Mouse (Mus musculus): Measurements from ENCODE around the gene Fbrs. TPM values are rescaled to one million over a fixed set of nuclear protein-coding genes. Genes with fewer than 3 reads are reported as not detected.

Fbrs gene
- polyA plus RNA-seq, 1 experiment from 2014 or later = 8.9 TPM

DNA sequence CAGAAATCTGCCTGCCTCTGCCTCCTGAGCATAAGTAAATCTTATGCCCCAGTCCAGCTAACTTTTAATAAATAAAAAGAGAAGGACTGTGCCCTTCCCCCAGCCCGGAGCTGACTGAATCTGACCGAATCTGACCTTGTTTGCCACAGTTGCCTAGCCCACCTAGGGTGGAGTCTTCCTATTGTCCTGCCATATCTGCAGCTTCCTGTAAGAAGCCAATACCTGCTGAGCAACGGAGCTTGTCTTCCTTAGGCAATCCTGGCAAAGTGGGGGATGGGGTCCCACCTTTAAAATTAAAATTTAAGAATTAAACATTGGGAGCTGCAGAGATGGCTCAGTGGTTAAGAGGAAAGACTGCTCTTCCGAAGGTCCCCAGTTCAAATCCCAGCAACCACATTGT lies 12.4 kb upstream of the Fbrs start:
- H3K4me2 ChIP-seq (replicated peaks) = no peak overlapping the region
- H3K27ac ChIP-seq = no peak overlapping the region
- H3K9me3 ChIP-seq = no peaks in the 10 kb centered on the region
- H3K9ac ChIP-seq = no peak overlapping the region
- no peaks in the 10 kb centered on the region for H3K27me3 ChIP-seq (replicated peaks)
- 0 out of 2 replicates have a peak, but pooled peaks cover 7% of the 10 kb centered on the region for H3K4me1 ChIP-seq (replicated peaks)
- H3K4me3 ChIP-seq (replicated peaks) = no peak overlapping the region
- 0 out of 2 replicates have a peak, but pooled peaks cover 6% of the 10 kb centered on the region for H3K36me3 ChIP-seq
- WGBS = 95% methylated on average over 4 of the region's 4 CpGs
- no peak for ATAC-seq

DNA sequence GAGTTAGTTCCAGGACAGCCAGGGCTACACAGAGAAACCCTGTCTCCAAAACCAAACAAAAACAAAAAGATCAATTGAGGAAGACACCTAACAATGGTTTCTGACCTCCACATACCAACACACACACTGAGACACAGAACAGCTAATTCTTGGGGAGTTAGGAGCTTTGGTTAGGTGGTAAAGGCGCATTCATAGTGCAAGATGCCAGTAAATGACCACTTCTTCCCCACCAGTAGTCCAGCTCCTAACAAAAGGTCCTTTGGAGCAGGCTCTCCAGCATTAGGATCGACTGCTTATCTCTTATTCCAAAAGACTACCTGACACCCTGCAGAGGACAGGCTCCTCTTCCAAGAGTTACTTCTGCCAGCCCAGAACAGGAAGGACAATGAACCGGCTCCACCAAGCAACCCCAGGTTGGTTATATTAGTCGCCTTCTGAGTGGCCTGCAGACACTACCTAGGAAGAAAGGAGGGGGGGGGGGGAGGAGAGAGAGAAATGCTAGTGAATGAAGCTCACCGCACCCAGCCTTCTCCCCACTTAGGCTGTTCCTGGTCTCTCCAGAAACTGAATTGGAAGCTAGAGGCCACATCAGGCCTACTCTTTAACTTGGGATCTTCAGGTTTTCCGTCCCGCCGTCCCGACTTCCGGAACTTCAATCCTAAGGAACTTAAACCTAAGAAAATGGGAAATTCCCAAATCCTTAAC lies 8.8 kb upstream of the Fbrs start:
- peak; percentile 37 for ATAC-seq
- Histone ChIP-seq H3K27ac (peak overlapping the region; percentile 99), H3K4me1 (replicated peaks) (0 out of 2 replicates have a peak, but pooled peaks cover 7% of the 10 kb centered on the region), H3K4me2 (replicated peaks) (peak overlapping the region; percentile 89), H3K27me3 (replicated peaks) (no peaks in the 10 kb centered on the region), H3K4me3 (replicated peaks) (peak overlapping the region; percentile 84), H3K9ac (peak overlapping the region; percentile 89), H3K9me3 (no peaks in the 10 kb centered on the region), H3K36me3 (peaks cover 22% of the 10 kb centered on the region)
- 8% methylated on average over 10 of the region's 10 CpGs for WGBS

DNA sequence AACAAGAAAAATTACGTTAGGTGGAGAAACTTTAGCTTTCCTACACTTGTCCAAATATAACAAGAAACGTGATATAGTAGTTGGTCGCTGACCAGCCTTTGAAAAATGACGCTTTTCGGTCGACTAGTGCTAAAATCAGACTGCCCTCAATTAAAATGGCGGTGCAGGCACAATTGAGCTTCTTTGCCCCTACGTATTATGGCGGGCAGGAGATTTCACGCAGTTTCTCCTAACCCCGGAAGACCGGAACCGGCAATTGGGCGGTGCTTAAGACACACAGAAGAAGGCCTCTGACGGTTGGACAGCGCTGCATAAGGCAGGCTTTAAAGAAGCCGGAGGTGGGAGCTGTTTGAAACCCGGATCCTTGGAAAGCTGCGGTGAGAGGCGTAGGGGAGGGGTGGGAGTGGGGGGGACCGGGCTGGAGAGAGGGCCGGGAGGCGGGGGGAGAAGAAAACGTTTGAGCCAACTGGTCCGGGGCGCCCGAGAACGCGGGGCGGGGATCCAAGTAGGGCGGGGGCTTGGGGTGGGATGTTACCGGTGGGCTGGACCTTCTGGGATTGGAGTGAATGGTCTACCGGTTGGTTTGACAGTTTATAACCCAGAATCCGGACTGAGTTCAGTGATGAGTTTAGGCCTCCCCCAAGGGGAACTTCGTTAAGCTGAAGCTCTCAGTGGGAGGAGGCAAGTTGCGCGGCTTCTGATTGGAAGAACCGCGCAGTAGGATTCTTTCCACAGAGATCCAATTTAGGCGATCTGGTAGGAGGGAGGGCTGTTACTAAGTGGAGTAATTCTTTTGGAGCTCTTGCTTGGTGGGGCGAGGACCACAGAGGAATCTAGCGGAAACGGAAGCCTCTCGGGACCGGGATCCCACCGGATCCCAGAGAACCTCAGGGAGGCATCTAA lies 8.0 kb upstream of the Fbrs start:
- no peaks in the 10 kb centered on the region for H3K9me3 ChIP-seq
- H3K27ac ChIP-seq = peak overlapping the region; percentile 99
- H3K4me1 ChIP-seq (replicated peaks) = 0 out of 2 replicates have a peak, but pooled peaks cover 7% of the 10 kb centered on the region
- H3K27me3 ChIP-seq (replicated peaks) = no peaks in the 10 kb centered on the region
- ATAC-seq = peak; percentile 94
- peaks cover 30% of the 10 kb centered on the region for H3K36me3 ChIP-seq
- H3K9ac ChIP-seq = peak overlapping the region; percentile 89
- peak overlapping the region; percentile 89 for H3K4me2 ChIP-seq (replicated peaks)
- WGBS = under 1% methylated on average over 46 of the region's 46 CpGs
- H3K4me3 ChIP-seq (replicated peaks) = peak overlapping the region; percentile 84

DNA sequence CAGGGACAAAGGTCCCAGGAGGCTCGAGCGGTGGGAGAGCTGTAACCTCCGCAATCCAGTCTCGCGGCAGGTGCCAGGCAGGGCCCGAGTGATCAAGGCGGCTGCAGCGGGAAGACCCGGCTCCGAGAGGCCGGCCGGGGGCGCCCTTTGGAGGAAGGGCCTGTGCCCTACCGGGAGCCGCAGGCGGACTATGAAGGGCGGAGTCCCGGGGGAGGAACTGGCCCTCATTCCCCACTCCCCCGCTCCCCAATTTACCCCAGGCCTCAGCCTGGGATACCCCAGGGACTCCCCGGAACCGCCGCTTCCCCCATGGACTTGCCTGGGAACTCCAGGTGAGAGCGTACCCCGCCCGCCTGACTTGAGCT lies 7.4 kb upstream of the Fbrs start:
- peak; percentile 54 for ATAC-seq
- peak overlapping the region; percentile 99 for H3K27ac ChIP-seq
- 0 out of 2 replicates have a peak, but pooled peaks cover 7% of the 10 kb centered on the region for H3K4me1 ChIP-seq (replicated peaks)
- H3K36me3 ChIP-seq = peaks cover 34% of the 10 kb centered on the region
- peak overlapping the region; percentile 84 for H3K4me3 ChIP-seq (replicated peaks)
- WGBS = 1% methylated on average over 24 of the region's 25 CpGs
- peak overlapping the region; percentile 89 for H3K9ac ChIP-seq
- peak overlapping the region; percentile 89 for H3K4me2 ChIP-seq (replicated peaks)
- H3K9me3 ChIP-seq = no peaks in the 10 kb centered on the region
- H3K27me3 ChIP-seq (replicated peaks) = no peaks in the 10 kb centered on the region

DNA sequence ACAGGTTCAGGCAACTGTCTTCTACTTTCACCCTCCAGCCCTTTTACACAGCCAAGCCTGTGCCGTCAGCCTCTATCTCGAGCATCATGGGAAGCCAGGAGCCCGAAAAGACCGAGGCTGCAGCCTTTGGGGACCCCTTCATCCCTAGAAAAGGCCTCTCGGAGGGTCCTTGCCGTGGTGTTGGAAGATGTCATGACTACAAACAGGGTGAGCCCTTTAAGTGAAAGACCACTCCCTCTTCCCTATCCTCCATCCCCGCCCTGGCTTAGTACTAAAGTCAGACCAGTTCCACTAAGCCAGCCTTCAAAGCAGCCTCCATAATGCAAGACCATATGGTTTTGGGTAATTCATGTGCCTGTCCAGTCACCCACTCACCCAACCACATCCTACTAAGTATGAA lies 6.9 kb upstream of the Fbrs start:
- Histone ChIP-seq H3K36me3 (peaks cover 34% of the 10 kb centered on the region), H3K4me1 (replicated peaks) (peaks cover 11% of the 10 kb centered on the region; the same call in 1 of the 2 replicates), H3K9ac (peak overlapping the region; percentile 89), H3K27me3 (replicated peaks) (no peaks in the 10 kb centered on the region), H3K27ac (peak overlapping the region; percentile 99), H3K4me2 (replicated peaks) (peak overlapping the region; percentile 89), H3K9me3 (no peaks in the 10 kb centered on the region), H3K4me3 (replicated peaks) (peak overlapping the region; percentile 84)
- no peak for ATAC-seq
- WGBS = 2% methylated on average over 7 of the region's 7 CpGs

DNA sequence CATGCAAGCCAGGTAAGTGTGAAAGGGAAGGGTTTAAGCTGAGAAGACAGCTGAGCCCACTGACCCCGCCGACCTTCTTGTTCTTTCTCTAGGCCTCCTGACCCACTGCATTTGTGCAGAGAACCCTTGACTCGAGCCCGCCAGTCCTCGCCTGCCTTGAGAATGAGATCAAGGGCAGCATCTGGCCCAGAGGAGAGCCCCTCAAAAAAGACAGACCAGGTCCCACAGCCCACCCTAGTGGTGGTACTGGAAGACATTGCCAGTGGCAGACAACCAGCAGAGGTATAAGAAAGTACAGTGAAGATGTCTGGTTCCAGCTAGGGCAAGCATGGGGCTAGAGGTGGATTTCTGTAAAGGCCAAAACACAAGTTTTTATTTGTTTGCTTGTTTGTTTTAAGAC lies 5.3 kb upstream of the Fbrs start:
- no peaks in the 10 kb centered on the region for H3K27me3 ChIP-seq (replicated peaks)
- H3K4me2 ChIP-seq (replicated peaks) = no peak overlapping the region
- 90% methylated on average over 5 of the region's 5 CpGs for WGBS
- peaks cover 12% of the 10 kb centered on the region; the same call in 1 of the 2 replicates for H3K4me1 ChIP-seq (replicated peaks)
- peaks cover 29% of the 10 kb centered on the region for H3K36me3 ChIP-seq
- ATAC-seq = no peak
- no peak overlapping the region for H3K9ac ChIP-seq
- H3K27ac ChIP-seq = no peak overlapping the region
- H3K4me3 ChIP-seq (replicated peaks) = no peak overlapping the region
- H3K9me3 ChIP-seq = no peaks in the 10 kb centered on the region

DNA sequence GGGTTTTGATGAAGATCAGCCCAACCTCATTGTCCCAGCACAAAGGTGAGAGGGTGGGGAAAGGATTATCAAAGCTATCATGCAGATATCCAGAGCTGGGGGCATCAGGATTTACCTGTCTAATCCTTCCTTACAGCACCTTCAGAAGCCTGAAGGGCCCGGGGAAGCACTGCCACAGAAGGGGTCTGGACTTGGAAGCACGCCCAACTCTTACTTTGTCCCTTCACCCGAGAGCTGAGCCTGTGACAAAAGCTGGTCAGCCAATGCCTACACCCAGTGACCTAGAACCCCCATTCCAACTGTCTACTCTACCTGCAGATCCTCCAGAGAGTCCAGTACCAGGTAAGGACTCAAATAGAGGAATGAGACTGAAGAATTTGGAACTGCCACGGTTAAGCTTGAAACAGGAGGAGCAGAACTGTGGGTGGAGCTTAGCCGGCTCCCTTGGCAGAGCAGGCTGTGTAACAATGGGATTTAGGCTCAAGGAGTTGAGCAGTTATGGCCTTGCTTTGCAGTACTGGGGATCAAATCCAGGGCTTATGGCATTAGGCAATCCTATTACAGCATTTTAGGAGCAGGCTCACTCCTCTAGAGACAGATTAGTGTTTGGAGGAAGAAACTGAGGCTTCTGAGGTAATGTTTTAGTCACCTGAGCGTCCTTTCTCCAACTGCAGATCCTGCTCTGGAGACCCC lies 4.5 kb upstream of the Fbrs start:
- WGBS = 74% methylated on average over 6 of the region's 6 CpGs
- Histone ChIP-seq H3K4me2 (replicated peaks) (no peak overlapping the region), H3K4me1 (replicated peaks) (peaks cover 8% of the 10 kb centered on the region; the same call in 1 of the 2 replicates), H3K27me3 (replicated peaks) (no peaks in the 10 kb centered on the region), H3K4me3 (replicated peaks) (no peak overlapping the region), H3K36me3 (peaks cover 29% of the 10 kb centered on the region), H3K27ac (no peak overlapping the region), H3K9ac (no peak overlapping the region), H3K9me3 (no peaks in the 10 kb centered on the region)
- no peak for ATAC-seq

DNA sequence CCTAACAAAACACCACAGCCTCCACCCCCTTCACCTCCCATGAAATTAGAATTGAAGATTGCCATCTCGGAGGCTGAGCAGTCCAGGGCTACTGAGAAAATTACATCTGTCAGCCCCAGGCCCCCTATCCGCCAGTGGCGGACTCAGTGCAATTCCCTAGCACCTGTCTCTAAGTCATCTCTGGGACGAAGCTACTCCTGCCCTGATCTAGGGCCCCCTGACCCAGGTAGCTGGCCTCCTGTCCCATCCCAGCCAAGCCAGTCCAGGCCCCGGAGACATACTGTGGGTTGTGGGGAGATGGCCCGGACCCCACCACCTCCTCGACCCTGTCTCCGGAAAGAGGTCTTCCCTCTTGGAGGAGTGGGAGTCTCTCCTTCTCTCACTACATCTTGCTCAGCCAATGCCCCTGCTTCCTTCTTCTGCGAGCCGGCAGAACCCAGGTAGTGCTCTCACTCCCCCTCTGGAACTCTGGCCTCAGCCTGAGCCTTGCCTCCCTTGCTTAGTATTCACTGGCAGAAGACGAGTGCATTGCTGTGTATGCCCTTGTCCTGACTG lies 3.7 kb upstream of the Fbrs start:
- Histone ChIP-seq H3K27me3 (replicated peaks) (no peaks in the 10 kb centered on the region), H3K4me1 (replicated peaks) (peaks cover 8% of the 10 kb centered on the region), H3K9ac (no peak overlapping the region), H3K27ac (no peak overlapping the region), H3K36me3 (peaks cover 29% of the 10 kb centered on the region), H3K4me3 (replicated peaks) (no peak overlapping the region), H3K9me3 (no peaks in the 10 kb centered on the region), H3K4me2 (replicated peaks) (no peak overlapping the region)
- no peak for ATAC-seq
- WGBS = 93% methylated on average over 11 of the region's 11 CpGs

DNA sequence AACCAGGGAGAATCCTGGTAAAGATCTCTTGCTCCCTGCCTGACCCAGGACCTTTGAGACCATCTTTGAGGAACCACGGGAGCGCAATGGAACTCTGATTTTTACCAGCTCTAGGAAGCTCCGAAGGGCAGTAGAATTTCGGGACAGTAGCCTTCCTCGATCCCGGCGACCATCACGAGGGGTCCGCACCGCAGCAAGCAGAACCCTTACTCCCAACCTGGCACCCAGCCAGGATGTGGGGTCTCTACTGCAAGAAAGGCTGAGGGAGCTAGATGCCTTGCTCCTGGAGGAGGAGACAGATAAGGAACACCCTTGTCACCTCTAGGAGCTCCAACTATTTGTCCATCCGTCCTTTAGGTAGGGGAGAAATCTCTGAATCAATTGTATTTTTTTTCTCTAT lies 2.7 kb upstream of the Fbrs start:
- no peak for ATAC-seq
- peaks cover 16% of the 10 kb centered on the region for H3K4me1 ChIP-seq (replicated peaks)
- peaks cover 29% of the 10 kb centered on the region for H3K36me3 ChIP-seq
- no peak overlapping the region for H3K9ac ChIP-seq
- no peak overlapping the region for H3K4me2 ChIP-seq (replicated peaks)
- H3K27ac ChIP-seq = no peak overlapping the region
- H3K9me3 ChIP-seq = no peaks in the 10 kb centered on the region
- H3K27me3 ChIP-seq (replicated peaks) = no peaks in the 10 kb centered on the region
- 94% methylated on average over 11 of the region's 11 CpGs for WGBS
- H3K4me3 ChIP-seq (replicated peaks) = no peak overlapping the region

DNA sequence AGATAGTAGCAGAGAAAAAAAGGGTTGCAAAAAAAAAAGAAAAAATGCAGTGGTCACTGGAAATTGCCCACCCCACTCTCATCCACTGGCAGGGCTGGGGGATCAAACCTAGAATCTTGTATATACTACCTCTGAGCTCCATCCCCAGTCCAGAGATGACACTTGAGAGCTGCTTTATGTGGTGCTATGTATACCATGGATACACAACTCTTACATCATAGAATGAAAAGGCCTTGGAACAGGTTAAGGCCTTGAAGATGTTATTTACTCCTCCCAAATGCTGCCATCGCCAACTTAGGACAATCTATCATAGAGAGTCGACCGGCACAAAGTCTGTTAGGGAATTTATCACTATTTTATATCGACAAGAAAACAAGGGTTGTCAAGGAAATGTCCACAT lies 2.1 kb upstream of the Fbrs start:
- Histone ChIP-seq H3K4me2 (replicated peaks) (peak overlapping the region; percentile 87), H3K4me3 (replicated peaks) (peak overlapping the region; percentile 98; the same call in 1 of the 2 replicates), H3K27me3 (replicated peaks) (no peaks in the 10 kb centered on the region), H3K4me1 (replicated peaks) (peaks cover 16% of the 10 kb centered on the region), H3K36me3 (peaks cover 29% of the 10 kb centered on the region), H3K9ac (no peak overlapping the region; the same call in 1 of the 2 replicates), H3K9me3 (no peaks in the 10 kb centered on the region), H3K27ac (peak overlapping the region; percentile 97; the same call in 1 of the 2 replicates)
- ATAC-seq = no peak
- WGBS = 67% methylated on average over 4 of the region's 4 CpGs

DNA sequence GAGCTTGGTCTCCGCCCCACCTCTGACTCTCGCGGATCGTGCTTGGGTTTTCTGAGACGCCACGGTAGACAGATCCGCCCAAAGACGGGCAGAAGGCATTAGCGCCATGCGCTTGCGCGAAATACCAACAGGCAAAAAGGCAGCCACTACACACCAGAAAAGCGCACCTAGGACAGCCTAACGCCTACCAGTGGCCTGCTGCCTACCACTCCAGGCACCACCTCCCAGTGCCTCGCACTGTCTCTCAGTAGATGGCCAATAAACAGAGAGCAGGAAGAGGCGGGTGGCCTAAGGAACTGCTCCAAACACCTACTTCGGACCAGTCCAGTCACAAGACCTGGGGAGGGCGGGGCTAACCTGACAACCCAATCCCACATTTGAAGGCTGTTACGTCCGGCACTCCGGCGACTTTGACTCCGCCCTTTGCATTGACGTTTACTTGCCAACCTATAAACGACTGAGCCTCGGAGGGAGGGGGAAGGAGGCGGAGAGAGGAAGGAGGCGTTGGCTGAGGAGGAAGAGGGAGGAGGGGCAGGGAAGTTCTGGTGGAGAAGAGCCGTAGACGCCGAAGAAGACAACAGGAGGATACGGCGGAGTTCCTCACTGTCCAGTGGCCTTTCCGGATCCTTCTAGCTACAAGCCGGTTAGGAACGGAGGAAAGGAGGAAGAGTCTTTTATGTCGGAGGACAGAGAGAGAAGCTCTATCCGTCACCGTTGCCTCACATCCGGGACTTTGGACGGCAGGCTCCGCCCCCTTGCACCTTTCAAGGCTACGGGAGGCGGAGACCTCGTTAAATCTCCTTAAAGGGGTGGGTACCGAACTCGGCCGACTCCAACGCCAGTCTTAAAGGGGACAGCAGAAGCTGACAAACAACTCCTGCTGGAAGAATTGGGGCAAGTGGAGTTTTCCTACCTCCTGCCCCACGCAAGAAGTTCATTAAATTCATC lies 1.0 kb upstream of the Fbrs start:
- Histone ChIP-seq H3K36me3 (peaks cover 34% of the 10 kb centered on the region), H3K4me1 (replicated peaks) (peaks cover 16% of the 10 kb centered on the region), H3K4me3 (replicated peaks) (peak overlapping the region; percentile 98), H3K9ac (peak overlapping the region; percentile 92), H3K27ac (peak overlapping the region; percentile 97), H3K27me3 (replicated peaks) (no peaks in the 10 kb centered on the region), H3K4me2 (replicated peaks) (peak overlapping the region; percentile 87), H3K9me3 (no peaks in the 10 kb centered on the region)
- ATAC-seq = peak; percentile 94
- WGBS = under 1% methylated on average over 50 of the region's 50 CpGs

Measured in intestine, embryonic 15.5 days (tissue).